Mouse (Mus musculus) neutrophil, adult 59 days (primary cell): ENCODE data around the gene Gm20816. TPM values are rescaled to one million over a fixed set of nuclear protein-coding genes. Genes with fewer than 3 reads are reported as not detected.

Experiments
- total RNA-seq, 2 experiments: library from RNA; stranded (reverse); gene quantifications; 1 replicate in 1 of 2; 2 replicates in 1 of 2; pipeline ENCODE4 v1.2.4; 2023

Gm20816 gene
- not detected for total RNA-seq

DNA sequence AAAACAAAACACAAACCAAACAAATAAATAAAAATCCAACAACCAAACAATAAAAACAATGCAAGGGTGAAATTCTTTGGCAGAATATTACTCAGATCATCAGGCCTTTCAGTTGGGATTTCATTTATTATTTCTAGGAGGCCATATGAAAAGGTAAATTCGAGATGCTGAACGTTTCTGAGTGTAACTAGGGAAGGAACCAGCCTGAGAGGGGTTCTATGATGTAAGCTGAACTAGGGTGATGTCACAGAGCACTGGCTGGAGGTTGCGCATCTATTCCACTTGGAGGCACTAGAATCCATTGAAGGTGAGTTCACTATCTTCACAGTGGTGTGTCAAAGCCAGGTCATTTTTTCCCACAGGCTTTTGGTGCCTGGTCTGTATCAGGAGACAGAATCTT lies at the start of gene Gm20816:
Gene Gm20816 (plus strand): TSS at position 301 of the 400 bp plus-strand sequence.

Other genes with a start within 250 kb of the Gm20816 start
- gene Gm20937, start 243.1 kb upstream of the Gm20816 start, total RNA-seq, result not detected